Mouse (Mus musculus) testis, adult 2 months (tissue): ENCODE data around the gene Jam2. TPM values are rescaled to one million over a fixed set of nuclear protein-coding genes. Genes with fewer than 3 reads are reported as not detected.

Experiments used
- H3K27ac ChIP-seq: fragments of 200-500 bp; 2 replicates; pipeline ENCODE4 v1.5.1; 2012; ENCODE audit warnings: low read depth, low read length; ENCODE audit not compliant: control insufficient read depth, insufficient read depth
- H3K27me3 ChIP-seq: fragments of 200-500 bp; 2 replicates; pipeline ENCODE4 v1.6.1; 2012; ENCODE audit warnings: mild to moderate bottlenecking, low read length, moderate library complexity; ENCODE audit not compliant: control insufficient read depth, insufficient read depth
- H3K36me3 ChIP-seq: fragments of 200-500 bp; 2 replicates; pipeline ENCODE4 v1.6.1; 2012; ENCODE audit warnings: mild to moderate bottlenecking, low read length; ENCODE audit not compliant: control insufficient read depth, insufficient read depth
- H3K4me1 ChIP-seq: fragments of 200-500 bp; 2 replicates; pipeline ENCODE4 v1.6.1; 2012; ENCODE audit warnings: low read length; ENCODE audit not compliant: control insufficient read depth, insufficient read depth
- H3K4me3 ChIP-seq: fragments of 200-500 bp; 2 replicates; pipeline ENCODE4 v1.5.1; 2012; ENCODE audit warnings: low read depth, mild to moderate bottlenecking, low read length, moderate library complexity, mixed read lengths; ENCODE audit not compliant: control insufficient read depth
- CTCF ChIP-seq: fragments of 200-500 bp; IDR thresholded peaks from 2 replicates; pipeline ENCODE4 v1.5.1; 2012; ENCODE audit warnings: low read depth, mild to moderate bottlenecking, inconsistent platforms, low read length, moderate library complexity; ENCODE audit not compliant: control insufficient read depth, insufficient read depth, insufficient replicate concordance
- POLR2A ChIP-seq: fragments of 200-500 bp; IDR thresholded peaks from 2 replicates; pipeline ENCODE4 v1.6.1; 2012; ENCODE audit warnings: low read depth, mild to moderate bottlenecking, inconsistent platforms, low read length, moderate library complexity; ENCODE audit not compliant: control insufficient read depth
- polyA plus RNA-seq: library from polyadenylated mRNA; depleted of rRNA; stranded (reverse); fragments of >200 nt; gene quantifications from 2 replicates; pipeline ENCODE4 v1.2.3, GENCODE M21; 2012

Jam2 gene
- polyA plus RNA-seq, 1 experiment = 11.9 TPM

DNA sequence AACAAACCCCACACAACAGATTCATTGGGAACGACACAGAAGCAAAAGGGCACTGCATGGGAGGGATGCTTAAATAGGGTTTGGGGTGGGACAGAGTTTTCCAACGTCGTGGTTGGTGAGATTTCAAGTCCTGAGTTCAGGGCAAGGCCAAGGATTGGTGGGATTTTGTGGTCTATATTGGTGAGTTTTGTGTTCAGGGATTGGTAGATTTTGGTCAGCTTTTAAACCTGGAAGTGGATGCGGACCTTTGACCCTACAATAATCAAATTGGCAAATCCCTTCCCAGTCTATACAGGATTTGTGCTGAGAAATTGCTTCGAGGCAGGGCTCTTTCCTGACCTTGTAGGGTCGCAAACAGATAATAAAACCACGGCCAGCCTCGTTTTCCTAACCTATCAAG, 6.0 kb upstream of the Jam2 start:
- H3K27ac ChIP-seq = no peak overlapping the region
- 0 out of 2 replicates have a peak, but pooled peaks cover 2% of the 10 kb centered on the region for H3K4me1 ChIP-seq
- TF ChIP-seq CTCF (no peak), POLR2A (no peak)
- H3K4me3 ChIP-seq = no peak overlapping the region
- H3K27me3 ChIP-seq = no peaks in the 10 kb centered on the region
- H3K36me3 ChIP-seq = no peaks in the 10 kb centered on the region

DNA sequence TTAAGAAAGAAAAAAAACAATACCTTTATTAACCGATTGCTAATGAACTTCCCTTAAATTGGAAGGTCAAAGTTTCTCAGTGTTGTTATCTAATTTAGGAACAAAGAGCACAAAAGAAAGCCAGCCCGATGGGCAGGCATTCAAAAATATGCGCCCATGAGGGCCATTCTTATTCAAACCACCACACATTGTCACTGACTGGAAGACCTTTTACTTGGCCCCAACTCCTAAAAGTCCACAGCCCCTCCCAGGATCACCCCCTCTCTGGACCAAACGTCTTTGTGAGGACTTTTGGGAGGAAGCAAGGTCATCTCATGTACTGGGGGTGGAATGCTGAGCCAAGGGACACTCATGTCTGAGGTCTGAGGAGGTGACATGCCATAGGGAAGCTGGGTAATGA, 4.7 kb upstream of the Jam2 start:
- H3K4me3 ChIP-seq = no peak overlapping the region

DNA sequence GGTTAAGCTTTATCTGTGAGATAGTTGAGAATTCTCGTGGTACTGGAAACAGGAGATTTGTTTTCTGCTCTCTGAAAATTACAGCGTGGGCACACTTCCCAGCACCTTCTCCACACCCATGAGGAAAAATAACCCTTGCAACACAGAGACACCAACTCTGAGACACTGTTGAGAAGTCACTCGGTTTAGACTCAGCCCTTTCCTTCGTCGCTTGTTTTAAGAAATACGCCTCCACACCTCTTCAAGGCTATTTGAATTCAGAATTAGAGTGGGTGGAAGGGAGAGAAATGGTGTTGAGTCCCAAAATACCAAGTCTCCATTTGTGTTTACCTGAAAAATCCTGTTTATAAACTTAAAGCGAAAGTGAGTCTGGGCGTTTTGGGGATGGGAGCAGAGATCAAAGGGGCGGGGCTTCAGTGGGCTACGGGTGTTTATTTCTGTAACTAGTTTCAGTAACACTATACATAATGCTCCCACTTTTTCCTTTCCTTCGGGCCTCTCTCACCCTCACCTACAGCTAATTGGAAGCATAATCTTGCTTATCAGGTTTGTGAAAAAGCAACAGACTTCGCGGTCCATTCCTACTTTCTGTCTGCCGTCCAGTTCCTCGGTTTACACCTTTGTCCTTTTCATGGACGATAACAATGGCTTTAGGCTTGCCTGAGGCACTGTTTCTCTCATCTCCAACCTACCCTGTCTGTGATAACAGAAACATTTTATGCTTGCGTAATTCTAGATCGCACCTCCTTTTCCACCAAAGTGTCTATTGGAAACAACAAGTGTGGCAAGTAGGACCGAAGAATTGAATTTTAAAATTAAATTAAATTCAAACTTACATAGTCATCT, 4.1 kb upstream of the Jam2 start:
- Histone ChIP-seq H3K36me3 (no peaks in the 10 kb centered on the region), H3K4me3 (no peak overlapping the region), H3K4me1 (peaks cover 2% of the 10 kb centered on the region; the same call in 1 of the 2 replicates), H3K27me3 (no peaks in the 10 kb centered on the region), H3K27ac (peak overlapping the region; percentile 6; the same call in 1 of the 2 replicates)
- TF ChIP-seq CTCF = no peak
- no peak for TF ChIP-seq POLR2A

More for the DNA sequence above, 4.7 kb upstream of the Jam2 start:
- H3K36me3 ChIP-seq = no peaks in the 10 kb centered on the region
- TF ChIP-seq CTCF = no peak
- H3K27me3 ChIP-seq = no peaks in the 10 kb centered on the region
- H3K4me1 ChIP-seq = peaks cover 2% of the 10 kb centered on the region; the same call in 1 of the 2 replicates
- no peak overlapping the region; the same call in 1 of the 2 replicates for H3K27ac ChIP-seq

DNA sequence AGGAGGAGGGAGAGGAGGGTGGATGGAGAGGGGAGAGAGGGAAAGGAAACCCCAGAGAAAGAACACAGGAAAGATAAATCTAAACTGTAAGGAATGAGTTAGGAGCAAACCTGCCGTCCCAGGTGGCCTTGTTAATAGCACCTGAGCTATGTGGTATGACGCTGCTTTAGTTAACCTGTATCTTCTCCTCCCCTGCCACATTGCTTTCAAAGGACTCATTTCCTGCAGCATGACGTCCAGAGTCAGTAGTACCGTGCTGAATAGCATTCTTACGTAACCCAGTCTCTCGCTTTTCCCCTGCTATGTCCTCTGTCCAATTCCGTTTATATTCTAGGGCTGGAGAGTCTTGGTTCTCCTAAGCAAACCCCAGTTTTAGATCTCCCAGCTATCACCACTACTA, 3.0 kb upstream of the Jam2 start:
- Histone ChIP-seq H3K36me3 (no peaks in the 10 kb centered on the region), H3K27me3 (no peaks in the 10 kb centered on the region), H3K4me1 (peaks cover 2% of the 10 kb centered on the region; the same call in 1 of the 2 replicates), H3K4me3 (no peak overlapping the region), H3K27ac (no peak overlapping the region)
- no peak for TF ChIP-seq CTCF
- no peak for TF ChIP-seq POLR2A

DNA sequence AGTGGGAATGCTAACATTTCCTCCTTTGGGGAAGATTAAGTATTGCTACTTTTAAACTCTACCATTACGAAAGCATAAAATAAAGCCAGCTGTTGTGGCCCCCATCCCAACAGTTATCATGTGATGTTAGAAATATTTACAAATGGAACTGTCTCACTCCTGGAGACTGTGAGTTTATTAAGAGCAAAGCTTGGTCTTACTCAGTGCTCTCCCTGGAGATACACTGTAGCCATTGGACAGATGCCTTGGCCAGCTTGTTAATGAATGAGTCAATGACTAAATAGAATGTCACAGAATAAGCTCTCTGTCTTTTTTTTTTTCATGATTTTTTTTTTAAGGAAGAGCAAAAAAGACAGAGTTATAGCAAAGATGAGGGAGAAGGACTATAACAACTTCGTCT, 2.5 kb upstream of the Jam2 start:
- no peak for TF ChIP-seq POLR2A
- TF ChIP-seq CTCF = no peak
- no peak overlapping the region for H3K4me3 ChIP-seq
- H3K36me3 ChIP-seq = no peaks in the 10 kb centered on the region
- H3K27ac ChIP-seq = no peak overlapping the region
- peaks cover 2% of the 10 kb centered on the region; the same call in 1 of the 2 replicates for H3K4me1 ChIP-seq
- no peaks in the 10 kb centered on the region for H3K27me3 ChIP-seq

DNA sequence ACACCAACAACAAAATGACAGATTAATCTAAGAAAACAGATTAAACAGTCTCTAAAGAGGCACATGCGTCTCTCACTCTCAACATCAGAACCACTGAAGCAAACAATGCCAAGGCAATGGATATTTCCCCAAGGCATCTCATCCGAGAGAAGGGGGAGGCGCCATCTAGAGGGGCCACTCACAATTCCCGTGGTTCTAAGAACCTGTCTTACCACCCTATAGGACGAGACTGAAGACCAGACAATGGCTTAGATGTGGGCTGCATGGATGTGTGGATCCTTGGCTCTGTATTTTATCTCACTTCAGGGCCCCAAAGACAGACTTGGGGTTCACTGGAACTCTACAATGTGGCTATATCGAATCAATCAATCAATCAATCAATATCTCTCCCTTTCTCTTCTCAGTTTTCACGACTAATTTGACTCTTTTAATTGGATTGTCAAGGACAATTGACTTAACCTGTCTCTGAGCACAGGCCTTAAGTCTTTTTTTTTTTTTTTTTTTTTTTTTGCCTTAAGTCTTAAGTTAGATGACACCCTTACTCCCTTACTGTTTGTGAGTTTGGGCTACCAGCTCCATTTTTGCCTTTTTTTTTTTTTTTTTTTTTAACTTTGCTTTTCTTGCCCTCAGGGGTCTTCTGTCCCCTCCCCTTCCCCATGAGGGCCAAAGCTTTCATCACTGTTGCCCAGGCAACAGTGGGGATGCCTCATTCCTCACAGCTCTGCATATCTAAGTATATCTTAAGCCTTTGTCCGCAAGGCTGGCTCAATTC, 1.2 kb upstream of the Jam2 start:
- TF ChIP-seq CTCF = no peak
- no peak for TF ChIP-seq POLR2A
- H3K4me3 ChIP-seq = no peak overlapping the region
- H3K27ac ChIP-seq = no peak overlapping the region
- H3K27me3 ChIP-seq = no peaks in the 10 kb centered on the region
- peaks cover 2% of the 10 kb centered on the region; the same call in 1 of the 2 replicates for H3K4me1 ChIP-seq
- H3K36me3 ChIP-seq = no peaks in the 10 kb centered on the region

DNA sequence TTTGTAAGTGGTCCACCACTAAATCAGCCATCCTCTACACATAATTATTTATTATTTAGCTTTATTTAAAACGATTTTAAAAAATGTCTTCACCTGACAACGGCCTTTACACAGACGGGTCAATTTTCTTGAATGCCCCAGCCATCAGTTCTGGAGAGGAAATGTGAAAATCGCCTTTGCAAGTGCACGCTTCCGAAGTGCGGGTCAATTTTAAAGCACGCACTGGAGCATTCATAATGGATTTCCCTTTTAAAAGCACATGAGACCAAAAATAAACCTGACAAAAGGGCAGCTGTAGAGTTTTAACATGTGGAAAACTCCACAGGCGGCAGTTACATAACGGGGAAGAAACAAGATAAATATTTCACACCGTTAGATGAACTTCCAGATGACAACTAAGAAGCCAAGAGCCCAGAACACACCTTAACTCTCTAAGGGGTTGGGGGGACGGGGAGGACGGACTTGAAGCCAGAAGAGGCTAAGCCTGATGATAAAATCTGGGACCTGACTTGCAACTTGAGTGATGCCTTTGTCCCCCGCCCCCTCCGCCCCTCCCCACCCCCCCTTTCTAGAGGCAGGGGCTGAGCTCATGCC, 558 bp upstream of the Jam2 start:
- peaks cover 2% of the 10 kb centered on the region; the same call in 1 of the 2 replicates for H3K4me1 ChIP-seq
- H3K27me3 ChIP-seq = no peaks in the 10 kb centered on the region
- H3K27ac ChIP-seq = no peak overlapping the region
- TF ChIP-seq CTCF (no peak), POLR2A (no peak)
- H3K4me3 ChIP-seq = no peak overlapping the region
- H3K36me3 ChIP-seq = no peaks in the 10 kb centered on the region
